Mouse (Mus musculus) forebrain, embryonic 16.5 days (tissue): ENCODE results near the gene Clec4a4. TPM values are rescaled to one million over a fixed set of nuclear protein-coding genes. Genes with fewer than 3 reads are reported as not detected.
"Not testable (repeated sequence)": the region's sequence is repeated elsewhere in the genome, so short reads cannot be mapped to it uniquely, and the experiment has no call there.

Source experiments
- ATAC-seq: fragments of 200-750 bp; cut with Nextera tagmentation; 2 replicates; pipeline ENCODE4 v1.8.0; 2017; ENCODE audit warnings: mild to moderate bottlenecking, moderate library complexity
- H3K27ac ChIP-seq: fragments of 300-500 bp; sonication (generic); 2 replicates; pipeline ENCODE4 v1.5.1; 2014; ENCODE audit warnings: low read length, control low read depth
- H3K27me3 ChIP-seq: fragments of 300-500 bp; sonication (generic); replicated peaks from 2 replicates; pipeline ENCODE4 v1.6.1; 2014; ENCODE audit warnings: low read length; ENCODE audit not compliant: control insufficient read depth, insufficient read depth
- H3K36me3 ChIP-seq: fragments of 300-500 bp; sonication (generic); 2 replicates; pipeline ENCODE4 v1.6.1; 2014; ENCODE audit not compliant: control insufficient read depth, insufficient read depth
- H3K4me1 ChIP-seq: fragments of 300-500 bp; sonication (generic); replicated peaks from 2 replicates; pipeline ENCODE4 v1.6.1; 2014; ENCODE audit warnings: low read length; ENCODE audit not compliant: control insufficient read depth, insufficient read depth
- H3K4me2 ChIP-seq: fragments of 300-500 bp; sonication (generic); 2 replicates; pipeline ENCODE4 v1.6.1; 2014; ENCODE audit warnings: mild to moderate bottlenecking, low read length, control low read depth
- H3K4me3 ChIP-seq: fragments of 300-500 bp; sonication (generic); replicated peaks from 2 replicates; pipeline ENCODE4 v1.5.1; 2014; ENCODE audit warnings: mild to moderate bottlenecking, low read length, control low read depth
- H3K9ac ChIP-seq: fragments of 300-500 bp; sonication (generic); replicated peaks from 2 replicates; pipeline ENCODE4 v1.6.1; 2014; ENCODE audit warnings: low read depth, low read length, control low read depth
- H3K9me3 ChIP-seq: fragments of 300-500 bp; sonication (generic); 2 replicates; pipeline ENCODE4 v1.6.1; 2016; ENCODE audit warnings: low read length; ENCODE audit not compliant: control insufficient read depth
- WGBS: fragments of 180-500 bp; shearing (Covaris S2); extraction: QIAGEN DNeasy Blood & Tissue Kit; methylation state at CpG from one replicate; pipeline ENCODE4 v1.1.7; 2014; 5-methylcytosine and 5-hydroxymethylcytosine counted together
- polyA plus RNA-seq: library from polyadenylated mRNA; unstranded; fragments of >200 nt; fragmentation: Nextera tagmentation; extraction: Ambion mirVana; gene quantifications from 2 replicates; pipeline ENCODE4 v1.2.1, GENCODE M21; 2015

Gene Clec4a4
- polyA plus RNA-seq, result not detected in 2 replicates

DNA sequence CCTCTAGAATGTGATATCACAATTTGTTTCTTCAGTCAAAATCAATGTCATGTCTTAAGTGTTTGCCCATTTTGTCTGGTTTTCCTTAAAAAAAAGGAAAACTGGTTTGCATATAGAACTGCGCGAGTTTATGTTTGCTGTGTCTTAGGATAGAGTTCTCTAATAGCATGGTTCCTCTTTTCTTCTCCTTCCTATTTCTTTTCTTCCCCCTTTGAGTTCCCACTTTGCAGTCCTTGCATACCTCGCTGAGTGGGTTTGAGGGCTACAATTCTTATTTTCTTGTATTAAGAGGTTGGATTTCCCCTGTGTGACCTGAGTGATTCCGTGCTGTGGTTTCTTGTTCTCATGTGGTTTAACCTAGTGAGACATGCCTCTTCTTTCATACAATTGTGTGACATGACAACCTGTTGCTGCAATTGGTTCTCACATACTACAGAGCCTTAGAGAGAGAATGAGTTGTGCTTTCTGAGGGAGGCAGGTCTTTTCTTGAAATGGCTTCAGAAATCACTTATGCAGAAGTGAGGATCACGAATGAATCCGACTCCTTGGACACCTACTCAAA lies at the start of gene Clec4a4:
Clec4a4 (plus strand) TSS at position 492 of the 562 bp plus-strand sequence.
- Histone ChIP-seq H3K9ac (no peak within 1 kb of the TSS), H3K4me3 (no peak within 1 kb of the TSS), H3K27me3 (no peaks in the 10 kb centered on the region), H3K4me1 (no peaks in the 10 kb centered on the region), H3K36me3 (no peaks in the 10 kb centered on the region), H3K27ac (no peak within 1 kb of the TSS), H3K4me2 (no peak within 1 kb of the TSS), H3K9me3 (peaks cover 2% of the 10 kb centered on the region; the same call in 1 of the 2 replicates)
- no peak for ATAC-seq
- 80% methylated on average over 6 of the region's 6 CpGs for WGBS

DNA sequence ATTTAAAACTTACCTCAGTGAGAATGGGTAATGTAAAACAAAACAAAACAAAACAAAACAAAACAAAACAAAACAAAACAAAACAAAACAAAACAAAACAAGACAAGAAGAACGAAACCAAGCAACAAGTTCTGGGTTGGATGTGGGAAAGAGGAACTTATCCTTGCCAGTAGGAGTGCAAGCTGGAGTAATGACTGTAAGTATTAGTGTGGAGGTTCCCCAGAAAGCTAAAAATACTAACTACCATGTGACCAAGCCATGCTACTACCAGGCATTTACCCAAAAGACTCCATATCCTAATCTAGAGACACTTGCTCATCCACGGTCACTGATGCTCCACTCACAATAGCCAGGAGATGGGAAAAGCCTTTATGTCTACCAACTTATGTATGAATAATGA lies 43.4 kb upstream of the Clec4a4 start:
- WGBS, result 78% methylated on average over 2 of the region's 2 CpGs
- no peaks in the 10 kb centered on the region for H3K4me1 ChIP-seq
- ATAC-seq, result no peak

DNA sequence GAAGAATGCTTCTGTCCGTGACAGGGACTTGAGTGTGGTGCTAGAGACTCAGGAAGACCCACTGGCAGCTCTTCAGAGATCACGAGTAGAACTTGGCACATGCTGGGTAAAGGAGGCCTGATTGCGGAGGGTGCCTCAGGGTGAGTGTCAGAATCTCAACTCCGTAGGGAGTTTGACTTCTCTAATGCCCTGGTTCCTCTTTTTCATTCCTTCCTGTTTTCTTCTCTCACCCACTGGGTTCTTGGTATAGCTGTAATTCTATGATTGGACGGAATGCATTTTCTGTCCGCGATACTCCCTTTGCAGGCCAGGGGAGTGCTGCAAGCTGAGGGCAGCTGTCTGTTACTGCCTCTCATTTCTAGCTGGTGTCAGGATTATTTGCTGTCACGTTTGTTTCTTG lies 37.8 kb upstream of the Clec4a4 start, which contains the start of gene Clec4a3:
Clec4a3 (plus strand) TSS at position 115 of the 400 bp plus-strand sequence.
- Histone ChIP-seq H3K27me3 (no peaks in the 10 kb centered on the region), H3K27ac (no peak within 1 kb of the TSS), H3K4me1 (no peaks in the 10 kb centered on the region), H3K4me2 (no peak within 1 kb of the TSS), H3K4me3 (no peak within 1 kb of the TSS), H3K36me3 (no peaks in the 10 kb centered on the region), H3K9me3 (peaks cover 6% of the 10 kb centered on the region; the same call in 1 of the 2 replicates), H3K9ac (no peak within 1 kb of the TSS)
- ATAC-seq, result no peak
- WGBS, result 85% methylated on average over 8 of the region's 8 CpGs

More for the DNA sequence above, 43.4 kb upstream of the Clec4a4 start:
- no peak overlapping the region for H3K27ac ChIP-seq
- H3K4me2 ChIP-seq, result no peak overlapping the region
- no peaks in the 10 kb centered on the region for H3K27me3 ChIP-seq
- no peaks in the 10 kb centered on the region for H3K36me3 ChIP-seq
- no peak overlapping the region for H3K4me3 ChIP-seq
- no peak overlapping the region for H3K9ac ChIP-seq
- peaks cover 6% of the 10 kb centered on the region; the same call in 1 of the 2 replicates for H3K9me3 ChIP-seq

DNA sequence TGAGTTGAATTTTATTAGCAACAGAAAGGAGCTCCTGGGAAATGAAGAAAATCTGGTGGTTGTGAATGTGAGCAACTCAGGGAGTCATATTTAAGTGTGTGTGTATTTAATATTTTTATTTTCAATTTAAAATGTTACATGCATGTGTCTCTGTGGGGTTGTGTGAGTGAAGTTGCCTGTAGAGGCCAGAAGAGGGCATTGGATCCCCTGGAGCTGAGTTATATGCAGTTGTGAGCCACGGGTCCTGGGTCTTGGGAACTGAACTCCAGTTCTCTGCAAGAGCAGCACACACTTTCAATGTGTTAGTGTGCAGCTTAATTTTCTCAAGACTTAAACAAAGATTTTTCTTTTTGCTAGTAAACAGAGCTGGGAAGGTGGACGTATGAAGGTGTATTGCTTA lies 25.6 kb upstream of the Clec4a4 start:
- Histone ChIP-seq H3K27ac (no peak overlapping the region), H3K4me3 (no peak overlapping the region), H3K9ac (no peak overlapping the region), H3K4me1 (no peaks in the 10 kb centered on the region), H3K4me2 (no peak overlapping the region), H3K9me3 (no peaks in the 10 kb centered on the region), H3K27me3 (no peaks in the 10 kb centered on the region), H3K36me3 (no peaks in the 10 kb centered on the region)
- 80% methylated on average over 2 of the region's 2 CpGs for WGBS
- ATAC-seq, result no peak

DNA sequence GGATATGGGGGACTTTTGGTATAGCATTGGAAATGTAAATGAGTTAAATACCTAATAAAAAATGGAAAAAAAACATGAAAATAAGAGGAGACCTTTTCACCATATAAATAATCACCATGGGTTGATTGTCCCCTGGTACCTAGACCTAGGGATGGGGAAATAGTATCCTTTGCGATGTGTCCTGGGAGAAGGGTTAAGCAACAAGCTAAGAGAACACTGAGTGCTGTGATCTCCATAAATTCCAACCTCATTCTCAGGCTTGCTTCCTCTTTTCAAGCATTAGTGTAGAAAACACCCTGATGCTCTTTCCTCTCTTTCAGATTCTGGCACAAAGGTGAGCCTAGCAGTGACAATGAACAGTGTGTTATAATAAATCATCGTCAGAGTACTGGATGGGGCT lies 21.1 kb upstream of the Clec4a4 start:
- Histone ChIP-seq H3K27me3 (no peaks in the 10 kb centered on the region), H3K36me3 (no peaks in the 10 kb centered on the region), H3K9me3 (no peaks in the 10 kb centered on the region), H3K4me1 (no peaks in the 10 kb centered on the region), H3K27ac (no peak overlapping the region), H3K4me3 (no peak overlapping the region), H3K9ac (no peak overlapping the region), H3K4me2 (no peak overlapping the region)
- no peak for ATAC-seq
- WGBS, result 92% methylated on average over 2 of the region's 2 CpGs

DNA sequence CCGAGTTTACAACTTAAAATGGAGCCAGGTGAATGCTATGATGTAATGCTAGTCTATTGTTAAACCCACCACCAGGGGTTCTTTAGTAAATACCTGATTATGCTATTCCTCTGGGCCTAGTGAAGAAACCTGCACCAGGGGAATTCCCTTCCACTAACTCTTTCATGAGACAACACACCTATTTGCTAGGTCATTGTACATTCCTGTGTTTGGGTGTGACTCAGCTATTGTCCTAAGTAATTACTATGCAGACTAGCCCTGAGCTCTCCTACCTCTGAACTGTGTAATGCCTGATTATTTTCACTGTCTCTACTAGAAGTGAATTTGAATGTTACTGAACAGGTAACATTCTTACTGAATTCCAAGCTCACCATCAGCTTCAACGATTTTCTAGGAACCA lies 14.5 kb downstream of the Clec4a4 start:
- not testable (repeated sequence) for H3K27ac ChIP-seq, H3K4me3 ChIP-seq, H3K4me1 ChIP-seq, H3K9ac ChIP-seq, H3K36me3 ChIP-seq, ATAC-seq, H3K9me3 ChIP-seq, H3K4me2 ChIP-seq, H3K27me3 ChIP-seq
- 66% methylated on average over 2 of the region's 2 CpGs for WGBS

DNA sequence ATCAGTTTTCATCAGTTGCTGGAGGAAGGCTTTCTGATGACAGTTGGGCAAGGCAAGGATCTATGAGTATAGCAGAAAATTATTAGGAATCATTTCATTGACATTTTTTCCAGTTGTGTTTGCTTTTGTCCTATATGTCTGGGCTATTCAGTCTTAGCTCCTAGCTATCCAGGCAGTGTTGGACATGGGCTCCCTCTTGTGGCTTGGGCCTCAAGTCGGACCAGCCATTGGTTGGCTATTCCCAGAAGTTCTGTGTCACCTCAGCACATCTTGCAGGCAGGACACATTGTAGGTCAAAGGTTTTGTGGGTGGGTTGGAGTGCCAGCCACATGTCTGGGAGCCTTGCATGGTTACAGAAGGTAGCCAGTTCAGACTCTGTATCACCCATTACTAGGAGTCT lies 15.4 kb downstream of the Clec4a4 start:
- H3K4me1 ChIP-seq, result no peaks in the 10 kb centered on the region
- H3K36me3 ChIP-seq, result no peaks in the 10 kb centered on the region
- 0 out of 2 replicates have a peak, but pooled peaks cover 2% of the 10 kb centered on the region for H3K9me3 ChIP-seq
- H3K4me3 ChIP-seq, result no peak overlapping the region
- H3K9ac ChIP-seq, result no peak overlapping the region
- H3K27ac ChIP-seq, result no peak overlapping the region
- 79% methylated on average over 1 of the region's 1 CpGs for WGBS
- no peaks in the 10 kb centered on the region for H3K27me3 ChIP-seq
- no peak for ATAC-seq
- H3K4me2 ChIP-seq, result no peak overlapping the region

DNA sequence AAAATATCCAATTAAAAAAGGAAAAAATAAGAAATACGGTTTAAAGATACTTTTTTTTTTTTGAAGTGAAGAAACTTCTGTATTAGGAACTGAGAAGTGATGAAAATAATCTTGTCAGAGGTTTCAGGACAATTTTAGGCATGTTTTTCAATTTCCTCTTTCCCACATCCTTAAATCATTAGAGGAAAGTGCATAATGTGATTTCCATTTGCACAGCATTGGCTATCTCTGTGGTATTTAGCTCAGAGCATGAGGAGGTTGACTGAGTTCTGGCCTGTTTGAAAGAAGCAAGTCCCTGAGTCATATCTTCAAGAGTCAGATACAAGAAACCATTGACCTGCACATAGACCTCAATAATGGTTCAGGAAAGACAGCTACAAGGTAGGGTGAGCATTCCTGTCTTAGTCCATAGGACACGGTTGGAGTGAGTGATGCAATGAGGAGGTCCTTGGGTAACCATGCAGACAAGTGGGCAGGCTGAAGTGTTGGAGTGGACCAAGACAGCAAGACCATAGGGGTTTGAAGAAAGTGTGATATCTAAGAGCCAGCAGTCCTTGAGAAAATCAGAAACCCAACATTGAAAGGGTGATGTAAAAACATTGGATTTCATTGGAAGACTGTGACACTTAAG lies 59.7 kb downstream of the Clec4a4 start, which contains the start of gene Clec4b1:
Clec4b1 (plus strand) TSS at position 221 of the 631 bp plus-strand sequence.
- ATAC-seq, result no peak
- H3K9me3 ChIP-seq, result no peaks in the 10 kb centered on the region
- no peak within 1 kb of the TSS for H3K9ac ChIP-seq
- no peaks in the 10 kb centered on the region for H3K4me1 ChIP-seq
- no peak within 1 kb of the TSS for H3K27ac ChIP-seq
- H3K4me3 ChIP-seq, result no peak within 1 kb of the TSS
- 85% methylated on average over 2 of the region's 2 CpGs for WGBS
- H3K27me3 ChIP-seq, result no peaks in the 10 kb centered on the region
- no peak within 1 kb of the TSS for H3K4me2 ChIP-seq
- no peaks in the 10 kb centered on the region for H3K36me3 ChIP-seq
